Mouse (Mus musculus): ENCODE data around the gene Atp6v0a2.

- TF ChIP-seq GATA1 (IDR thresholded peaks at IDR 0.05; ENCODE audit: borderline replicate concordance, low read length) (no peak), FLI1 (IDR thresholded peaks at IDR 0.05; ENCODE audit: low read length) (no peak)
Observed at GRCm38 (mm10) chr5:124629641-124630040, 1.3 kb downstream of the Atp6v0a2 start.
